Mouse (Mus musculus) kidney, postnatal 0 days (tissue): ENCODE measurements at regions not wholly inside any gene's neighbourhood (a gene's known extent, or its start where the extent isn't known, plus 50 kb on each side); places are given as distances from the start of the nearest gene placed in this dataset.
A peak's percentile ranks its signal among the peaks of the same experiment; 100 is the strongest.

Experiments used
- ATAC-seq: fragments of 200-750 bp; cut with Nextera tagmentation; replicated peaks from 2 replicates; pipeline ENCODE4 v1.8.0; 2017; ENCODE audit warnings: low read depth, moderate number of reproducible peaks, moderate TSS enrichment, moderate library complexity; ENCODE audit not compliant: low FRiP score
- DNase-seq: peaks from one replicate; pipeline ENCODE4 v3.0.0-alpha.2; 2016; ENCODE audit warnings: low spot score
- H3K27ac ChIP-seq: fragments of 300-500 bp; sonication (generic); 2 replicates; pipeline ENCODE4 v1.5.1; 2014; ENCODE audit warnings: mild to moderate bottlenecking
- H3K27me3 ChIP-seq: fragments of 300-500 bp; sonication (generic); 2 replicates; pipeline ENCODE4 v1.6.1; 2014; ENCODE audit warnings: low read length, mixed read lengths; ENCODE audit not compliant: insufficient read depth
- H3K36me3 ChIP-seq: fragments of 300-500 bp; sonication (generic); 2 replicates; pipeline ENCODE4 v1.6.1; 2014; ENCODE audit warnings: low read length, mixed read lengths; ENCODE audit not compliant: insufficient read depth
- H3K4me1 ChIP-seq: fragments of 300-500 bp; sonication (generic); replicated peaks from 2 replicates; pipeline ENCODE4 v1.6.1; 2014; ENCODE audit warnings: antibody characterized with exemption, low read length, mixed read lengths; ENCODE audit not compliant: insufficient read depth
- H3K4me2 ChIP-seq: fragments of 300-500 bp; sonication (generic); 2 replicates; pipeline ENCODE4 v1.6.1; 2014; ENCODE audit warnings: mild to moderate bottlenecking, low read length, moderate library complexity, mixed read lengths
- H3K4me3 ChIP-seq: fragments of 300-500 bp; sonication (generic); replicated peaks from 2 replicates; pipeline ENCODE4 v1.5.1; 2014; ENCODE audit warnings: low read depth, low read length
- H3K9ac ChIP-seq: fragments of 300-500 bp; sonication (generic); 2 replicates; pipeline ENCODE4 v1.6.1; 2014; ENCODE audit warnings: low read depth, low read length
- H3K9me3 ChIP-seq: fragments of 300-500 bp; sonication (generic); replicated peaks from 2 replicates; pipeline ENCODE4 v1.6.1; 2016; ENCODE audit warnings: low read length, inconsistent platforms, mixed read lengths
- CTCF ChIP-seq: IDR thresholded peaks from 2 replicates; pipeline ENCODE4 v1.5.1; 2016; ENCODE audit warnings: antibody characterized with exemption, low read depth, mild to moderate bottlenecking, moderate library complexity
- WGBS: fragments of 180-500 bp; shearing (Covaris S2); extraction: QIAGEN DNeasy Blood & Tissue Kit; methylation state at CpG from one replicate; pipeline ENCODE4 v1.1.7; 2014; 5-methylcytosine and 5-hydroxymethylcytosine counted together

DNA sequence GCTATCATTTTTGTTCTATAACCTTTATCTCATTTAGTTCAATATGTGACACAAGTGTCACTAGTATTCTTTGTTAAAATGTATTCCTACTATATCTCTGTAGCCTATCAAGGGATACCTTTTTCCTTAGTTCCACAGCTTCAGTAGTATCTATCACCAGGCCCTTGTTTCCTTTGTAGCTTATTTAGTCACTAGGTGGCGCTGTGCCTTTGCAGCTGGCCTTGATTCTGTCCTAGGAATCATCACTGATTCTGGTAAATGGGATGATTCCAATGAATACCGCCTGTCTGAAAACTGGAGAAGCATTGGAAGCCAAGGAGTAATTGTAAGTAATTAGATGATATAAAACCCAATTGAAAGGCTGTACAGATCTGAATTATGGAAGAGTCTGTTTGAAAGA, 139.3 kb downstream of the Dcaf12l2 start:
- 13% methylated on average over 2 of the region's 2 CpGs for WGBS
- Histone ChIP-seq H3K4me3 (no peak overlapping the region), H3K4me2 (no peak overlapping the region), H3K27me3 (no peaks in the 10 kb centered on the region), H3K4me1 (no peaks in the 10 kb centered on the region), H3K9ac (no peak overlapping the region), H3K27ac (no peak overlapping the region), H3K9me3 (no peaks in the 10 kb centered on the region), H3K36me3 (no peaks in the 10 kb centered on the region)
- ATAC-seq (no peak), DNase-seq (peak; percentile 2)
- TF ChIP-seq CTCF: peak; percentile 61
